Mouse (Mus musculus): ENCODE results near the gene Nkain2. TPM values are rescaled to one million over a fixed set of nuclear protein-coding genes. Genes with fewer than 3 reads are reported as not detected.

Gene Nkain2
- polyA plus RNA-seq, 1 experiment from 2014 or later: 18.3 TPM

DNA sequence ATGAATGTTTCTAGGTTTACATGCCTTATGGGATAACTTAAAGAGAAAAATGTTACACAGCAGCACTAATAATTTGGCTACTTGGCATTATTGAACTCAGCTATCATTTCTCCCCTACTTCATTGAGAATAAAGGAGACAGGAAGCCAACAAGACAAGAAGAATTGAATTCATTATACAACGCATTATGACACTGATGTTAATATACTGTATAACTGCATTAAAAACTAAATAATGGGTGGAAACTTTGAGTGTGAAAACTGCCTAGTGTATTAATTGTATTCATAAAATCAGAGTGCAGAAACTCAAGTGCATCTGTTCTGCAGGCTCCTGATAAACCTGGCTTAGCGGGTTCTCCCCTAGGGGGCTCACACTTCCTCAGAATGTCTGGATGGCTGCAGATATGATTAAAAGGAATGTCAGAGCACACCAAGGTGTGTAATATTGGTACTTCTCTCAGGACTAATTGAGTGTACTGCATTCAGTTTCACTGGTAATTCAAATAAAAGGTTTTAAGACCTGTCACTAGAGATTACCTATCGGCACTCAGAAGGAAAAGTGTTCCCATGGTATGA lies 589.2 kb downstream of the Nkain2 start:
- no peak overlapping the region for H3K27ac ChIP-seq
- H3K4me3 ChIP-seq (replicated peaks; ENCODE audit: low read length): no peak overlapping the region
- H3K36me3 ChIP-seq (replicated peaks; ENCODE audit: control insufficient read depth, insufficient read depth): no peaks in the 10 kb centered on the region
- H3K9me3 ChIP-seq (ENCODE audit: control insufficient read depth, low read length): no peaks in the 10 kb centered on the region
- DNase-seq (ENCODE audit: low spot score): peak; percentile 38
- H3K9ac ChIP-seq: no peak overlapping the region
- ATAC-seq (ENCODE audit: low FRiP score): 0 out of 2 replicates have a peak, but pooled peaks have one; percentile 34
- H3K27me3 ChIP-seq (ENCODE audit: control insufficient read depth, insufficient read depth, low read length): no peaks in the 10 kb centered on the region
- WGBS: 79% methylated on average over 3 of the region's 3 CpGs
- no peak overlapping the region for H3K4me2 ChIP-seq (replicated peaks)
- H3K4me1 ChIP-seq (replicated peaks; ENCODE audit: control insufficient read depth, insufficient read depth, low read length): no peaks in the 10 kb centered on the region

DNA sequence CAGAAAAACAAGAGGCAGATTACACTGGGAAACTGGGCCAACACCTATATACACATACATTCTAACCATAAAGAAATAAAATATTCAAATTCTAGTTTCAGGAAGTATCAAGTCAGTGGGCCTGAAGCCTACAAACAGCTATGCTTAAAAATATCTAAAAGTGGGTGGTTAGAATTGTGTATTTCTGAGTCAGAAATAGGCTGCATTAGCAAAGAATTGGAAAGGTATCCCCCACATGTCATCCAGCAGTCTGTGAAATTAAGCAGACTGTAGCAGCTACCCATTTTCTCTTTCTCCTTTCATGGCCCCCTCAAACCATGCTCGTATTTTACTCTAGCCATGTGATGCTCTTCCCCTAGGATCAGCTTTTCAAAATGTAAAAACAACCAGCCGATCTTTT lies 599.8 kb downstream of the Nkain2 start:
- WGBS: 70% methylated on average over 2 of the region's 2 CpGs
- Histone ChIP-seq H3K4me1 (replicated peaks; ENCODE audit: control insufficient read depth, insufficient read depth, low read length) (no peaks in the 10 kb centered on the region), H3K9me3 (ENCODE audit: control insufficient read depth, low read length) (no peaks in the 10 kb centered on the region), H3K36me3 (replicated peaks; ENCODE audit: control insufficient read depth, insufficient read depth) (no peaks in the 10 kb centered on the region), H3K9ac (no peak overlapping the region), H3K4me2 (replicated peaks) (no peak overlapping the region), H3K27ac (no peak overlapping the region), H3K27me3 (ENCODE audit: control insufficient read depth, insufficient read depth, low read length) (no peaks in the 10 kb centered on the region), H3K4me3 (replicated peaks; ENCODE audit: low read length) (no peak overlapping the region)
- ATAC-seq (ENCODE audit: low FRiP score) (no peak), DNase-seq (ENCODE audit: low spot score) (no peak)

- DNase-seq (ENCODE audit: low spot score): no peak
- Histone ChIP-seq H3K27ac (no peak overlapping the region), H3K4me3 (replicated peaks; ENCODE audit: low read length) (no peak overlapping the region), H3K9me3 (ENCODE audit: control insufficient read depth, low read length) (no peaks in the 10 kb centered on the region), H3K4me1 (replicated peaks; ENCODE audit: control insufficient read depth, insufficient read depth, low read length) (no peaks in the 10 kb centered on the region), H3K4me2 (replicated peaks) (no peak overlapping the region), H3K9ac (no peak overlapping the region), H3K27me3 (ENCODE audit: control insufficient read depth, insufficient read depth, low read length) (no peaks in the 10 kb centered on the region), H3K36me3 (replicated peaks; ENCODE audit: control insufficient read depth, insufficient read depth) (no peaks in the 10 kb centered on the region)
- no peak for ATAC-seq (ENCODE audit: low FRiP score)
- WGBS: 83% methylated on average over 1 of the region's 1 CpGs
These were observed 606.6 kb downstream of the Nkain2 start for GRCm38 (mm10) chr10:32283690-32284089.

- Histone ChIP-seq H3K36me3 (replicated peaks; ENCODE audit: control insufficient read depth, insufficient read depth) (no peaks in the 10 kb centered on the region), H3K4me3 (replicated peaks; ENCODE audit: low read length) (no peak overlapping the region), H3K9me3 (ENCODE audit: control insufficient read depth, low read length) (no peaks in the 10 kb centered on the region), H3K4me1 (replicated peaks; ENCODE audit: control insufficient read depth, insufficient read depth, low read length) (no peaks in the 10 kb centered on the region), H3K9ac (no peak overlapping the region), H3K4me2 (replicated peaks) (no peak overlapping the region), H3K27ac (no peak overlapping the region), H3K27me3 (ENCODE audit: control insufficient read depth, insufficient read depth, low read length) (no peaks in the 10 kb centered on the region)
- ATAC-seq (ENCODE audit: low FRiP score) (0 out of 2 replicates have a peak, but pooled peaks have one; percentile 43), DNase-seq (ENCODE audit: low spot score) (no peak)
- WGBS: 72% methylated on average over 4 of the region's 4 CpGs
These were observed 646.9 kb downstream of the Nkain2 start for GRCm38 (mm10) chr10:32243266-32243882.

- H3K9me3 ChIP-seq (ENCODE audit: control insufficient read depth, low read length): no peaks in the 10 kb centered on the region
- no peaks in the 10 kb centered on the region for H3K27me3 ChIP-seq (ENCODE audit: control insufficient read depth, insufficient read depth, low read length)
- no peak overlapping the region for H3K27ac ChIP-seq
- no peak overlapping the region for H3K4me2 ChIP-seq (replicated peaks)
- DNase-seq (ENCODE audit: low spot score) (peak; percentile 33), ATAC-seq (ENCODE audit: low FRiP score) (no peak)
- H3K4me3 ChIP-seq (replicated peaks; ENCODE audit: low read length): no peak overlapping the region
- no peaks in the 10 kb centered on the region for H3K4me1 ChIP-seq (replicated peaks; ENCODE audit: control insufficient read depth, insufficient read depth, low read length)
- H3K9ac ChIP-seq: no peak overlapping the region
- H3K36me3 ChIP-seq (replicated peaks; ENCODE audit: control insufficient read depth, insufficient read depth): no peaks in the 10 kb centered on the region
These were observed 649.1 kb downstream of the Nkain2 start for GRCm38 (mm10) chr10:32241168-32241567.

DNA sequence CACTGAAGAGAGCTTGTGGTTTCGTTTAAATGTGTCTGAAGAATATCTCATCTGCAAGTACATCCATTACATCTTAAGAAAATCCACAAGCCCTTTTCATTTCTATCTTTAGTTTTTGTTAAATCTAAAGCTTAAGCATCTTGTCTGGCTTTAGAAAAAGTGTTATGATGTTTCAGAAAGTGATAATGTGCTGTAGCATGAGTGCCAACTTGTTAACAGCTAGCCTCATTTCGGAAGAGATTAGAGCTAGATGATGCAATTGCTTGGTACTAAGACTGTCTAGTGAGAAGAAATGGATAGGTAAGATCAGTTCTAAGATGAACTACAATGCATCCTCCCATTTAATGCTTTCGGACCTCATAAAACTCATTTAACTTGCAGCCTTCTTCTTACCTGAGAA lies 707.3 kb downstream of the Nkain2 start:
- no peaks in the 10 kb centered on the region for H3K27me3 ChIP-seq (ENCODE audit: control insufficient read depth, insufficient read depth, low read length)
- no peaks in the 10 kb centered on the region for H3K36me3 ChIP-seq (replicated peaks; ENCODE audit: control insufficient read depth, insufficient read depth)
- H3K4me1 ChIP-seq (replicated peaks; ENCODE audit: control insufficient read depth, insufficient read depth, low read length): no peaks in the 10 kb centered on the region
- no peaks in the 10 kb centered on the region for H3K9me3 ChIP-seq (ENCODE audit: control insufficient read depth, low read length)
- no peak overlapping the region for H3K4me2 ChIP-seq (replicated peaks)
- DNase-seq (ENCODE audit: low spot score): no peak
- H3K27ac ChIP-seq: no peak overlapping the region
- WGBS: 91% methylated on average over 3 of the region's 3 CpGs
- H3K4me3 ChIP-seq (replicated peaks; ENCODE audit: low read length): no peak overlapping the region
- no peak overlapping the region for H3K9ac ChIP-seq
- ATAC-seq (ENCODE audit: low FRiP score): no peak

GRCm38 (mm10) chr10:32091354-32091753 lies 798.9 kb downstream of the Nkain2 start:
- Histone ChIP-seq H3K4me1 (replicated peaks; ENCODE audit: control insufficient read depth, insufficient read depth, low read length) (no peaks in the 10 kb centered on the region), H3K27ac (no peak overlapping the region), H3K4me2 (replicated peaks) (no peak overlapping the region), H3K9ac (no peak overlapping the region), H3K9me3 (ENCODE audit: control insufficient read depth, low read length) (no peaks in the 10 kb centered on the region), H3K4me3 (replicated peaks; ENCODE audit: low read length) (no peak overlapping the region), H3K27me3 (ENCODE audit: control insufficient read depth, insufficient read depth, low read length) (no peaks in the 10 kb centered on the region), H3K36me3 (replicated peaks; ENCODE audit: control insufficient read depth, insufficient read depth) (no peaks in the 10 kb centered on the region)
- ATAC-seq (ENCODE audit: low FRiP score) (no peak), DNase-seq (ENCODE audit: low spot score) (no peak)
- 22% methylated on average over 1 of the region's 1 CpGs for WGBS

DNA sequence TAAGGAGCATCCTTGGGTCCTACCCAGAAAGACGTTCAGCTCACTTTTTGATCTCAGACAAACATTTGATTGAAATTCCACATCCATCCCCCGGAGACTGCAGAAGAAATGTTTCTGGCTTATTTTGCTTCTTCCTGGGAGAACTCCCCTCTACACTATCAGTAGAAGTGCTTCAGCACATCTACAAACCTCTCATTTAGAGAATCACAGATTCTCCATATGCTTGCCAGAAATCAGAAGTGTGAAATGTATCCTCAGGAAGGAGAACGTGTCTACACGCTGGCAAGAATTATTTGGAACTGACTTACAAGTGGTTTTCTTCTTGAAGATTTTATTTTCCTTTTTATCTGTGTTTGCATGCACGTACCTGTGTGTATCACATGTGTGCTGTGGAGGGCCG lies 829.9 kb downstream of the Nkain2 start:
- H3K4me3 ChIP-seq (replicated peaks; ENCODE audit: low read length): no peak overlapping the region
- H3K4me2 ChIP-seq (replicated peaks): no peak overlapping the region
- no peaks in the 10 kb centered on the region for H3K27me3 ChIP-seq (ENCODE audit: control insufficient read depth, insufficient read depth, low read length)
- H3K9ac ChIP-seq: no peak overlapping the region
- 86% methylated on average over 6 of the region's 6 CpGs for WGBS
- H3K4me1 ChIP-seq (replicated peaks; ENCODE audit: control insufficient read depth, insufficient read depth, low read length): no peaks in the 10 kb centered on the region
- DNase-seq (ENCODE audit: low spot score): no peak
- no peaks in the 10 kb centered on the region for H3K36me3 ChIP-seq (replicated peaks; ENCODE audit: control insufficient read depth, insufficient read depth)
- no peak for ATAC-seq (ENCODE audit: low FRiP score)
- H3K27ac ChIP-seq: no peak overlapping the region
- H3K9me3 ChIP-seq (ENCODE audit: control insufficient read depth, low read length): no peaks in the 10 kb centered on the region

GRCm38 (mm10) chr10:32058251-32058650 lies 832.0 kb downstream of the Nkain2 start:
- H3K4me1 ChIP-seq (replicated peaks; ENCODE audit: control insufficient read depth, insufficient read depth, low read length): no peaks in the 10 kb centered on the region
- H3K27ac ChIP-seq: no peak overlapping the region
- no peaks in the 10 kb centered on the region for H3K36me3 ChIP-seq (replicated peaks; ENCODE audit: control insufficient read depth, insufficient read depth)
- no peaks in the 10 kb centered on the region for H3K27me3 ChIP-seq (ENCODE audit: control insufficient read depth, insufficient read depth, low read length)
- ATAC-seq (ENCODE audit: low FRiP score): no peak
- 86% methylated on average over 2 of the region's 2 CpGs for WGBS
- H3K9ac ChIP-seq: no peak overlapping the region
- no peaks in the 10 kb centered on the region for H3K9me3 ChIP-seq (ENCODE audit: control insufficient read depth, low read length)
- DNase-seq (ENCODE audit: low spot score): no peak
- no peak overlapping the region for H3K4me3 ChIP-seq (replicated peaks; ENCODE audit: low read length)
- no peak overlapping the region for H3K4me2 ChIP-seq (replicated peaks)
